Mouse (Mus musculus) spleen, adult 12 weeks (tissue): ENCODE data around the gene Ndufb5.
"Not testable (repeated sequence)": the region's sequence is repeated elsewhere in the genome, so short reads cannot be mapped to it uniquely, and the experiment has no call there.

Experiments used
- DNase-seq: peaks from one replicate; pipeline ENCODE4 v3.0.0; 2022; ENCODE audit warnings: low spot score

The Ndufb5 gene

DNA sequence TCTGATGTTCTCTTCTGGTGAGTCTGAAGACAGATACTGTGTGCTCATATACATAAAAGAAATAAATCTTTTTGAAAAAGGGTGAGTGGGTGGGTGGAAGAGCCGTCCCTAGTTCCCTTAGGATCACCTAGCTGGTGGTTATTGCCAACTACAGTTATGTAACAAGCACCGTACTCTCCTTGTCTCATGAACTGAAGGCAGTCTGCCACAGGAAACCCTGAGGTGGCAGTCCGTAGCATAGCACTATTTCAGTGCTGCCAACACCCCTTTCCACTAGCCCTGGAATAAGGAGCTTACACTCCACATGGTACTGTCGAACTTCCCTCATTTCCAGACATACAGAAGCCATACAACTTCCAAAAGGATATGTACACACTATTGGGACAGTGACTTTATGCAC lies 8.9 kb upstream of the Ndufb5 start:
- DNase-seq = no peak

DNA sequence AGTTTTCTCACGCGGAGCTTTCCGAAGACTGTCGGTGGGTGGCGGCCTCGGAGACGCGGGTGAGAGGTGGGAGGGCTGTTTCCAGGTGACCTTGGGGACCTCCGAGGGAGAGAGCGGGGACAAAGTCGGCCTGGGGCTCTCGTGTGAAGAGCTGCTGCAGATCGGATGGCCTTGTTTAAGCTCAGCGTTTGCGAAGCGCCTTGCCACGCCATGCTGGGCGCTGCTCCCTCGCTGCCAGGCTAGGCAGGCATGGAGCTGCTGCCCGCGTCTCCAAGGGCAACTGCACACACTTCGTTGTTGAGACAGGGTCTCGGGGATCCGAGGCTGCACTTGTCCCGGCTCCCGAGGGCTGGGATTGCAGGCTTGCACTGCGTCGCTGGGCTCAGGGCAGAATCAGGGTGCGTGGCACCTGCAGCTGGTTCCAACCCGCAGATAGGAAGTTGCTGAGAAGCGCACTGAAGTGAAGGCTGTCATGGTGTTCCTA lies 424 bp downstream of the Ndufb5 start, which contains the start of gene Mrpl47:
Gene Mrpl47 (minus strand): TSS at position 434 of the 484 bp plus-strand sequence.
- DNase-seq = no peak

DNA sequence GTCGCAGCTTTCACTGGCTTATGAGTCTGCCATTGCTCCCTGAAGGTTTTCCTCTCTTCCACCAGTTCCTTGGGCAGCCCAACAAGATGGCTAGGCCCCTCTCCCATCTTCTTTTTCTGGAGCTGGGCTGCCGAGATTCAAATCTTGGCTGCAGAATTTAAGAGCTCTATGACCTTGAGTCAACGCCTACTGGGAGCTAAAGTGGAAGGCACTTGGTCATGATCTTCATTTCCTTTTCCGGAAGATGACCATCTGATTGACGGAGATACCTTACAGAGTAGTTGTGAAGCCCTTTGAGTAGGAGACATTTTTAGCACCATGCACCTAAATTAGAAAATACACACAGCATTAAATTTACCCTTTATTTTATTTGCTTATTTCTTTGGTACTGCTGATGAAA lies 1.8 kb downstream of the Ndufb5 start:
- no peak for DNase-seq

- no peak for DNase-seq
Measured at GRCm38 (mm10) chr3:32742276-32742780, 5.5 kb downstream of the Ndufb5 start.

DNA sequence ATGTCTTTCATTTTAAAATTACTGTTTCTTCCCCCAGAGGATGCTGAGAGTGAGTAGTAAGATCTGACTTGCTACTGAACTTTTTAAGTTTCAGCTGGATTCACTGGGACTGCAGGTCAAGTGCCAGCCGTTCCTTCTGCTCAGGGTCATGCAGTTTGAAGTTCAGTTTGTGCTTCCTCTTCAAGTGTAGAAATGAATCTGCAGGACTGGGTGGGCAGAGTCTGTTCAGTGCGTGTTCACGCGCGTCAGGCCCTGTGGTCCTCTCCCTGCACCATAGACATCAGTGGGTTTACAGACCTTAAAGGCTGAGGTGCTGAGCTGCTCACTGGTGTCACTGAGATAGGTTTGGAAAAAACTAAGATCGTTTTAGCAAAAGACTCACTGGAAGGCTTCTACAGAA lies 8.2 kb downstream of the Ndufb5 start:
- no peak for DNase-seq

GRCm38 (mm10) chr3:32745426-32745825 lies 8.6 kb downstream of the Ndufb5 start:
- DNase-seq = not testable (repeated sequence)

GRCm38 (mm10) chr3:32748384-32748783 lies 11.6 kb downstream of the Ndufb5 start:
- DNase-seq = no peak

DNA sequence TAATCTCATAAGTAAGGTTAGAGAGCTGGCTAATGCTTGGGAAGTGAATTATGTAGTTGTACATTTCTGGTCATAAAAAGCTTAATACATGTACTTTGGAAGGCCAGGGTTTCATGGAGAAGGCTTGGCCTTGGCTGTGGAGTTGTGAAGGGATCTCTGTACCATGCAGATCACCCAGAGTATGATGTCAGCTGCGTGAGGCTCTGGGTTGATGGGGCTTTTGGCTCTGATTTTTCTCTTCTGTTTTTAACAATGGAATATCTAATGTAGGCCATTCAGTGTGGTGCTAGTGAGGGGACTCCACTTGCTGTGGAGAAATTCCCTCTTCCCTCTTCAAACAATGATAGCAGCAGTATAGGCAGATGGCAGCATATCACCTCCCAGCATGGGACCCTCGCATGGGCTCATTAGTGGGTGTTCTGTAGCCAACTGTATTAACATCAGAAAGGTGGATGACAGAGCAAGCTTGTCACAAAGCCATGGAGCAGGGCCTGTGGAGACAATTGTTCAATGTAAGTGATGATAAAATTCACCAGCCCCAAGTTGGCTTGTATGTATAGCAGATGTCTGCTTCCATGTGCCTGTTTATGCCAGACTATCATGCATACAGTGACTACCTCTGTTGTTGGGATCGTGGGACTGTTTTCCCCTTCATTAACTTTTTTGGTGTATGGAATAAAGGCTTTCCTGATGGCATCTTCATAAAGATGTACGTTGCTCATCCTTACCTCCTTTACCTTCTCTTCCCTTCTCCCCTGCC lies 13.2 kb downstream of the Ndufb5 start:
- no peak for DNase-seq

DNA sequence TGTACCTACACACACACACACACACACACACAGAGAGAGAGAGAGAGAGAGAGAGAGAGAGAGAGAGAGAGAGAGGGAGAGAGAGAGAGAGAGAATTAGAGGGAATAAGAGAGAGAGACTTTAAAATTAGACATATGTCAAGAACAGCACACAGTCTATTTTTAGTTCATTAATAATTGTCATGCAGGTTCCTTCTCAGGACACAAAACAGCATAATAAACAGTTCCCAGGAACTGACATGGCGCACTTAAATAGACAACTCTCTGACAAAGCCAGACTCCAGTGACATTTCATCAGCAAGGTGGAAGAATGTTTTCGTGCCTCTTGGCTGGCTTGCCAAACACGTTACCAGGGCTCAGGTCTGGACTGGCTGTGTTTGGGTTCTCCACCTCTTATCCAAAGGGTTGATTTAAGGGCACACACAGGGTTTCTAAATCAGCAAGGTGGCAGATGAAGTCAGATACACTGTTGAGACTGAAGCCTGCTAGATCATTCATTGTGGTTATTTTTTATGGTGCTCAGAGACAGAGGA lies 17.7 kb downstream of the Ndufb5 start:
- no peak for DNase-seq

DNA sequence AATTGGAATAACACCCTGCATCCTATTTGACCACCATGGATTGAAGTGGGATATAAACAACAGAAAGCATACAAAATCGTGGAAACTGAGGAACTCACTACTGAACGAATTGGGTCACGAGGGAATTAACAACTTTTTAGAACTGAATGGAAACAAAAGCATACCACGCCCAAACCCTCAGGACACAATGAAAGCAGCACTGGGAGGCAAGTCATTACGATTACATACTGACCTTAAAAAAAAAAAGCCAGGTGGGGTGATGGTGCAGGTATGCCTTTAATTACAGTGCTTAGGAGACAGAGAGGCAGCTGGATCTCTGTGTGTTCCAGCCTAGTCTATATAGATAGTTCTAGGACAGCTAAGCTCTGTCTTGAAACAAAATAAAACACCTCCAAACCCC lies 22.4 kb downstream of the Ndufb5 start:
- DNase-seq = no peak

DNA sequence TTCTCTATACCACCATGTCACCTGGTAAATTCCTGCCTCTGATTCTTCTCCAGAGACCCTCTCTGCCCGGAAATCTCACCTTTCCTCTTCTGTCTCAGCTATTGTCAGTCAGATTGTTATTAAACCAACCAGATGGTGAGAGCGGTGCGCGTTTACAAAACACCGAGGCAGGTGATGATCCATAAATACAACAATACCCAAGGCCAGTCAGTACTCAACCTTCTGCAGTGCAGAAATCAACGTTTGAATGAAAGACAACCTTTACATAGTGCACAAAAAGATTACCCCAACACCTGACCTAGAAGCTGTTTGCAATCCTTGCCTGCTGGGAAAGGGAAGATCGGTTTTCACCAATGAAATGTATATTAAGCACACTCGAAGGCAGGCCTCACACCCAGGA lies 26.2 kb downstream of the Ndufb5 start:
- no peak for DNase-seq

DNA sequence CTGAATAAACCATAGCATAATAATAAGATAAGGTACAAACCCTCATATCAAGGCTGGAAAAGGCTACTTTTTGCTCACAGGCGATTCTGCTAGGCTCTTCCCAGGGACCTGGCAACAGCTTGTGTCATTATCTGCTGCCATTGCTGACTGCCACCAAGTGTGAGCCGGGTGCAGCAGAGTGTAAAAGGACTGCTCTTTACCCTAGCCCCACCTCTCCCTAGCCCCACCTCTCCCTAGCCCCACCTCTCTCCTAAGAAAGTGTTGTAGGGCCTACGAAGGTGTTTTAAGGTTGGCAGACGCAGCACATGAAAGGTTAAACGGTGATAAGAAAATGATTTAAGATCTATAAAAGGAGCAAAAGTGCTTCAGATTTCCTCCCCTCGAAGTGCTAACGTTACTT lies 27.1 kb downstream of the Ndufb5 start:
- no peak for DNase-seq

- no peak for DNase-seq
Measured at GRCm38 (mm10) chr3:32770781-32771180, 34.0 kb downstream of the Ndufb5 start.
